Mouse (Mus musculus) bone marrow macrophage, adult 2 months (primary cell): ENCODE measurements around the gene Dcdc2a.

Experiments
- CTCF ChIP-seq: IDR thresholded peaks from 2 replicates; pipeline ENCODE4 v1.5.1; 2012; ENCODE audit warnings: low read depth, mild to moderate bottlenecking, low read length, moderate library complexity
- POLR2A ChIP-seq: IDR thresholded peaks from 2 replicates; pipeline ENCODE4 v1.6.1; 2012; ENCODE audit warnings: mild to moderate bottlenecking, low read depth, low read length, borderline replicate concordance

DNA sequence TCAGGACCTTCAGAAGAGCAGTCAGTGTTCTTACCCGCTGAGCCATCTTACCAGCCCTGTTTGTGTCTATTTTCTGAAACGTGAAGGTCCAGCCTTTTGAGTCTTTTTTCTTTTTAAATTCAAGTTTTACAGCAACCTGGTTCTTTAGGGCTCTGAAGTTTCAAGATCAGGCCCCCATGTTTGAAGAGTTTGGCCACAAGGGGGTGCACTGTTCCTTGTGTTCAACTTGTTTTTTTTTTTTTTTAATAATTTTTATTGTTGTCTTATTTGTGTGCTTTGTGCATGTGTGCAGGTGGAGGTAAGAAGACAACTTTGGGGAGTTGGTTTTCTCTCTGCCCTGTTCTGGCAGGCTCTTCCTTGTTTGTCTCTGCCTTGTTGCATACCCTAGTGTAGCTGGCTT lies 31.1 kb upstream of the Dcdc2a start:
- TF ChIP-seq CTCF = no peak
- no peak for TF ChIP-seq POLR2A
